Mouse (Mus musculus) mouse trophoblast stem cell (cell line): ENCODE results near the gene Zdhhc14.

Experiments
- in situ Hi-C, 2 experiments: fragments of 300-500 bp; cut with MseI, MboI; formaldehyde crosslinking; loops; 2 replicates in 1 of 2; 3 replicates in 1 of 2; pipeline ENCODE4 v1.15.1; 2025

Gene Zdhhc14

GRCm38 (mm10) chr17:5723601-5724189 is 231.3 kb downstream of the Zdhhc14 start:
- in situ Hi-C loops: no loop called here

- in situ Hi-C loops: no loop called here
These were observed 237.3 kb downstream of the Zdhhc14 start for GRCm38 (mm10) chr17:5729587-5730125.

- in situ Hi-C loops: no loop called here
These were observed 238.2 kb downstream of the Zdhhc14 start for GRCm38 (mm10) chr17:5730538-5730937.

GRCm38 (mm10) chr17:5733400-5733799 is 241.0 kb downstream of the Zdhhc14 start:
- in situ Hi-C loops: no loop called here

- in situ Hi-C loops: no loop called here
These were observed 248.7 kb downstream of the Zdhhc14 start for GRCm38 (mm10) chr17:5741061-5741460.

GRCm38 (mm10) chr17:5744016-5744415 is 251.7 kb downstream of the Zdhhc14 start:
- in situ Hi-C loops: no loop called here

GRCm38 (mm10) chr17:5746378-5746777 is 254.0 kb downstream of the Zdhhc14 start:
- in situ Hi-C loops: no loop called here

- in situ Hi-C loops: no loop called here
These were observed 255.5 kb downstream of the Zdhhc14 start for GRCm38 (mm10) chr17:5747539-5748500.

GRCm38 (mm10) chr17:5748501-5748894 is 256.1 kb downstream of the Zdhhc14 start:
- in situ Hi-C loops: no loop called here

- in situ Hi-C loops: loop anchor here (5.0 kb wide), 2 partner anchors 313 to 323 kb away; no protein-coding TSS in a partner anchor
These were observed 257.9 kb downstream of the Zdhhc14 start for GRCm38 (mm10) chr17:5750278-5750677.

GRCm38 (mm10) chr17:5751066-5751465 is 258.7 kb downstream of the Zdhhc14 start:
- in situ Hi-C loops: loop anchor here (5.0 kb wide), 2 partner anchors 314 to 324 kb away; no protein-coding TSS in a partner anchor

- in situ Hi-C loops: loop anchor here (5.0 kb wide), 2 partner anchors 315 to 325 kb away; no protein-coding TSS in a partner anchor
These were observed 260.0 kb downstream of the Zdhhc14 start for GRCm38 (mm10) chr17:5752322-5752715.

GRCm38 (mm10) chr17:5752716-5753585 is 260.6 kb downstream of the Zdhhc14 start:
- in situ Hi-C loops: loop anchor here (5.0 kb wide), 2 partner anchors 316 to 326 kb away; no protein-coding TSS in a partner anchor

- in situ Hi-C loops: no loop called here
These were observed 263.1 kb downstream of the Zdhhc14 start for GRCm38 (mm10) chr17:5755489-5755888.

- in situ Hi-C loops: no loop called here
These were observed 263.7 kb downstream of the Zdhhc14 start for GRCm38 (mm10) chr17:5756065-5756464.

GRCm38 (mm10) chr17:5756855-5757254 is 264.5 kb downstream of the Zdhhc14 start:
- in situ Hi-C loops: no loop called here

- in situ Hi-C loops: no loop called here
These were observed 271.4 kb downstream of the Zdhhc14 start for GRCm38 (mm10) chr17:5763768-5764167.

GRCm38 (mm10) chr17:5764270-5764669 is 271.9 kb downstream of the Zdhhc14 start:
- in situ Hi-C loops: no loop called here

- in situ Hi-C loops: no loop called here
These were observed 273.4 kb downstream of the Zdhhc14 start for GRCm38 (mm10) chr17:5765746-5766145.

- in situ Hi-C loops: no loop called here
These were observed 275.9 kb downstream of the Zdhhc14 start for GRCm38 (mm10) chr17:5768164-5768705.
